Mouse (Mus musculus) gastrocnemius, adult 8-10 months (tissue): ENCODE measurements around the gene Apoc3. TPM values are rescaled to one million over a fixed set of nuclear protein-coding genes. Genes with fewer than 3 reads are reported as not detected.

Experiments
- DNase-seq, 2 experiments: peaks; one replicate each; pipeline ENCODE4 v3.0.0; 2022; ENCODE audit warnings: low spot score in 2 of 2
- total RNA-seq, 4 experiments: library from RNA; stranded (reverse); gene quantifications; 2 replicates each; pipeline ENCODE4 v1.2.4; 2022

Gene Apoc3
- total RNA-seq, result 1 to 10 TPM in 1 of 4 experiments, not detected in 3; 4.3 TPM

- no peak for DNase-seq
Measured at GRCm38 (mm10) chr9:46235596-46235648, at the start of gene Apoc3. TSS of gene Apoc3 (minus strand) at chr9:46235636.

- peak; percentile 84 to 87 for DNase-seq
Measured at GRCm38 (mm10) chr9:46282631-46283436, 47.4 kb upstream of the Apoc3 start, which contains the start of gene Bud13. TSS of gene Bud13 (plus strand) at chr9:46283008.

GRCm38 (mm10) chr9:46274494-46274893 lies 39.1 kb upstream of the Apoc3 start:
- no peak for DNase-seq

DNA sequence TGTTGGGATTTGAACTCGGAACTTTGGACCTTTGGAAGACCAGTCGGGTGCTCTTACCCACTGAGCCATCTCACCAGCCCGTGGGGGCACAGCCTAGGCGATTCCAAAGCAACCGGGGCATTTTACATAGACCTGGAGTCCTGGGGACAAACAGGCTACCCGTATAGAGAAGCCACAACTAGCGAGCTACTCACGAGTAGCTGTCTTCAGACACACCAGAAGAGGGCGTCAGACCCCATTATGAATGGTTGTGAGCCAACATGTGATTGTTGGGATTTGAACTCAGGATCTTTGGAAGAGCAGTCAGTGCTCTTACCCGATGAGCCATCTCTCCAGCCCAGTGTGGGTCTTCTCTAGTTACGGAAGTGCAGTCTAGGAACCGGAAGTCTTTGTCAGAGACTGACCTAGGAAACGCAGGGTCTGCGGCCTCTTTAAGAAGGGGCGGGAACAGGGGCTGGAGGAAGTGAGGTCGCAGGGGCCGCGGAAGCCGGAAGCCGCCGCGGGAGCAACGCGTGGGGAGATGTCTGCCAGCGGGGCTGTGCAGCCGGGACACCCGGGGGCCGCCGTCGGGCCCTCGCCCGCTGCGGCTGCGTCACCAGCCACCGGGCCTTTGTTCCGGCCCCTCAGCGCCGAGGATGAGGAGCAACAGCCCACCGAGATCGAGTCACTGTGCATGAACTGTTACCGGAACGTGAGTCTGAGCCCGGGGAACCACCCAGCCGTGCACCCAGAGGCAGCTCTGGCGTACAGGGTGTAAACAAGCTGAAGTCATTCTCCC lies 37.4 kb upstream of the Apoc3 start, which contains the start of gene Zpr1:
Gene Zpr1, plus strand, starts transcription at position 388 of the 778 bp plus-strand sequence.
- peak; percentile 75 to 83 for DNase-seq

DNA sequence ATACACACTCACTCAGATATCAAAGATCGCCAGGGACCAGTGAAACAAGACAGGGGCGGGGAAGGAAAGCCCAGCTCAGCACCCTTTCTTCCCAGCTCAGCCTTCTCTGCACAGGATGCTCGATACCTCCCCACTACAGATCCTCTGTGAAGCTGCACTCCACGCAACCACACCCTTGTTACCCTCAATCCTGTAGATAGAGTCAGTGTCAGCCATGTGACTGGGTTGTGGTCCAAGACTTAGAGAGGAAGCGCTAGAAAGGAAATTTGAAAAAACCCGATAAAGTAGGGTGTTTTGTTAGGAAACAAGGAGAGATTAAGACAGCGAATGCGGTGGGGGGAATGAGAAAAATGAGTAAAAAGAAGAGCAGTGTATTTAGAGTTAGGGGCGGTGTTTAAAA lies 36.6 kb upstream of the Apoc3 start:
- DNase-seq, result no peak

GRCm38 (mm10) chr9:46270782-46271181 lies 35.3 kb upstream of the Apoc3 start:
- DNase-seq, result no peak

GRCm38 (mm10) chr9:46269125-46269524 lies 33.7 kb upstream of the Apoc3 start:
- DNase-seq, result no peak

DNA sequence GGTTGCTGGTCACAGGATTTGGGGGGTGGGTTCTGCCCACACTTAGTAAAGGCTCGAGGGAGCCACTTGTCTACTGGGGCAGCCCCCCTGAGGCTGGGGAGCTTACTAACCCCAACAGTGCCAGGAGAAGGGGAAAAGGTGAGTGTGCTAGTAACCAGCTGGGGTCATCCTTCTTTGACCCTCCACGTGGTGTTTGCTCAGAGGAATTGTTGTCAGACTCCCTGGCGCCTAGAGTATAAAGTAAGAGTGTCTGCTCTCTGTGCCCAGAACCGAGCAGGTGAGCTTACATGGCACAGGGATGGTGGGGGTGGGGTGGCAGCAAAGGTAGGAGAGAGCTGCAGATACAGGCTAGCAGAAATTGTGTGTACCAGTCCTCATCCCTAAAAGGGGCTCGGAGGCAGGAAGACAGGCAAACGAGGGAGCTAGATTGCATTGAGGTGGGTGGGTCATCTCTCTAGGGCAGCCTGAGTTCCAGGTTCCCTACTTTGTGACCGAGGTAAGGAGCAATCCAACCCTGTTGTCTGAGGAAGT lies 33.0 kb upstream of the Apoc3 start, which contains the start of gene Apoa5:
Gene Apoa5, plus strand, starts transcription at position 291 of the 531 bp plus-strand sequence.
- DNase-seq, result no peak

GRCm38 (mm10) chr9:46261131-46261530 lies 25.7 kb upstream of the Apoc3 start:
- DNase-seq, result no peak

- DNase-seq, result no peak
Measured at GRCm38 (mm10) chr9:46259111-46259510, 23.7 kb upstream of the Apoc3 start.

DNA sequence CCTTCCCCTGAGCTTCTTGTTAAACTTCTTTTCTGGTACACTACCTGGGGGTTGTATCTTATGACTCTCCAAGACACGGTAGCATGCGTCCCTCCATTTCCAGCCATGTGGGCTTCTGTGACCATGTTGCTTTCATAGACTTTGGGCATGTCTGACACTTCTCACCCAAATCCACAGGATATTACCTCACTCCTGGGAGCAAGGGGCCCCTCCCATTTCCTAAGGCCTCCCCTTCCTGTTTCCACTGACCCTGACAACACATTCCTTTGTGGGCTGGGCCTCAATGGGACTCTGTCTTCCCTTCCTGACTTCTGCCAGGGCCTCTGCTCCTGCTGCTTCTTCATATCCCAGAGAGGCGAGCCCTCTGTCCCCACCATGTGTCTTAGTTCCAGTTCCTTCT lies 22.1 kb upstream of the Apoc3 start:
- no peak for DNase-seq

- no peak for DNase-seq
Measured at GRCm38 (mm10) chr9:46256658-46257385, 21.4 kb upstream of the Apoc3 start.

DNA sequence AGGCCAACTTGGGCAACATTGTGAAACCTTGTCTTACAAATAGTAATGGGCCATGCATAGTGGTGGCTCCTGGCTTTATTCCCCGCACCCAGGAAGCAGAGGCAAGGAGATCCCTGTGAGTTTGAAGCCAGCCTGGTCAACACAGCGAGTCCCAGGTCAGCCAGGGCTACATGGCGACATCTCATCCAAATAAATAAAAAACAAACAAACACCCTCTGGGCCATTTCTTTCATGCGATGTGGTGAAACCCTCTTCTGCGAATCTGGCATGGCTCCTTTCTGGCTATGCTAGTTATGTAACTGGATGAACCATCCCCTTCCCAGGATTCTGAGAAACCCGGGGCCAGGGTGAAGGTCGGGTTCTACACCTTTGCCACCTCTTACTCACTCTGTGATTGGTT lies 20.7 kb upstream of the Apoc3 start:
- no peak for DNase-seq

DNA sequence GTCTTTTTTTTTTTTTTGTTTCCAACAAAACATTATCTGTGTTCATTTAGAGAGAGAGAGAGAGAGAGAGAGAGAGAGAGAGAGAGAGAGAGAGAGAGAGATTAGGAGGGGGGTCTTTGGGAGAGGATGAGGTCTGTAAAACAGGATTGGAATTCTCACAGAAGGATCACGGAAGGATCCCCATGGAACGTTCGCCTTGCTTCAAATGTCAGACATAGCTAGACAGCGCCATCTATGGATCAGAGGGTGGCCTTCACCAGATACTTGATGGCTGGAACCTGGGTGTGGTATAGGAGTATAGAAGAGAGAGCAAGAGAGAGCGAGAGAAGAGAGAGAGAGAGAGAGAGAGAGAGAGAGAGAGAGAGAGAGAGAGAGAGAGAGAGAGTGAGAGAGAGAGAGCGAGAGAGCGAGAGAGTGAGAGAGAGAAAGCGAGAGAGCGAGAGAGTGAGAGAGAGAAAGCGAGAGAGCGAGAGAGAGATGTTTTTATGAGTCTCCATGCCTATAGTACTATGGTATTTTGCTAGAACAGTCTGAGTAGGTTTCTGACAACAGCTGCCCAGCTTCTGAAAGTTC lies 11.4 kb upstream of the Apoc3 start:
- no peak for DNase-seq

DNA sequence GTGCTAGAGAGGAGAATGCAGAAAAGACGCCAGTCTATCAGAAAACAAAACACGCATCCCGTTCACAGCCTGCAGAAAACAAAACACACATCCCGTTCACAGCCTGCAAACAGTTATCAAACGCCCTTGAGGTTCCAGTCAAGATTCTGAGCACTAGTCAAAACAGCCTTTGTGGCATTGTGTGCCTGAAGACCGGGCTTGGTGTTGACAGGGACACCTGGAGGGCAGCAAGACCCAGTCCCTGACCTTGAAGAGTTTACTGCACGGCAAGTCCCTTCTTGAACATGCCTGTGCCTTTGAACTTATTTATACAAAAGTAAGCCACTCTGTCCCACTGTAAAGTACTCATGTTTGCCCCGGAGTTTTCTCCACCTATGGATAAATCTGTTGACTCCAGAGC lies 8.1 kb upstream of the Apoc3 start:
- DNase-seq, result no peak

DNA sequence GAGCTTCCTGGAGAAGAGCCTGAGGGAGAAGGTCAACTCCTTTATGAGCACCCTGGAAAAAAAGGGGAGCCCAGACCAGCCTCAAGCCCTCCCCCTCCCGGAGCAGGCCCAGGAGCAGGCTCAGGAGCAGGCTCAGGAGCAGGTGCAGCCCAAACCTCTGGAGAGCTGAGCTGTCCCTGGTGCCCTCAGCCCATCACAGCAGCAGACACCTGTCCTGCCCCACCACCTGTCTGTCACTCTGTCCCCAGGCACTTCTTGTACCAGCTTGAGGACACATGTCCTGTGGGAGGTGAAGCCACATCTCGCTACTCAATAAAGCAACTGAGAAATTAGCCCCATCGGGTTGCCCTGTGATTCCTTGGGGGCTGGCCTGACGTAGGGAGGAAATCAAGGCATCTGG lies 7.7 kb upstream of the Apoc3 start:
- no peak for DNase-seq

DNA sequence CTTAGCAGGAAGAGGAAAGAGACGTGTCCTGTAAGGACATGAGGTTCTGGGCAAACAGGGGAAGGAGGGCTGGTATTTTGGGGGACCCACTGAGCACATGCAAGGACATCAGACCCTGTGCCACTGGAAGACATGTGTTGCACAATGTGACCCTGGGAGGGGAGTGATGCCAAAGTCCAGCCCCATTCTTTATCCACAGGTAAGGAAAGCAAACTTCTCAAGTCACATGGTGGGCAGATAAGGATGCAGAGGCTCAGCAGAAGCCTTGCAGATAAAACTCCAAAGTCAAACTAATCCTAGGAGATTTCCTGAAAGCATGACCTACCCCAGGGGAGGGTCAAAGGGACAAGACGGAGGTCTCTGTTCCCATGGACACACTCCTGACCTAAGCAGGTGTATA lies 6.4 kb upstream of the Apoc3 start:
- DNase-seq, result no peak

DNA sequence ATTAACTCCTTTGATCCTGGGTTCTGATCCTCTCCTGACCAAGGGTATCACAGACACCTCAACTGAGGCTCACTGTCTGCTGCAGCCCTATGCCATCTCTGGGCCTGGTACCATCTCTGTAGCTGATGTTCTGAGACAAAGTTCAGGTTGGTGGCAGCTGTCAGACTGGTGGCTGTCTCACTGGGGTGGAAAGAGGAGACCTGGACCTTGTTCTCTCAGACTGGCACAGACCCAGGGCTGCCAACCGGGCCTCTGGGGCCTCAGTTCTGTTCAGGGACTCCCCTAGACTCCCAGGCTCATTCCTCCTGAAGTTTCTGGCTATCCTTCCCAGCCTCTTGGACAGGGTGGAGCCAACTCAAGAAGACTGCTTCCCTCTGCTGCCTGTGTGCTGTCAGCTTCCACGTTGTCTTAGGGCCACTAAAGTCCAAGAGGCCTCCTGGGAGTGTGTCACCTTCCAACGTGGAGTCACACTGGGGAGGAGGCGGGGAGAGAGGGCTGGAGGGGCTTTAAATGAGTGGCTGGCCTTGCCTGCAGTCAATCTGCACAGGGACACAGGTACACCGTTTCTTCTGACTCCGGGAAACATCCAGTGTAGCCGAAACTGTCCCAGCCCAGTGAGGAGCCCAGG lies 5.2 kb upstream of the Apoc3 start, which contains the start of gene Apoa4:
Gene Apoa4, plus strand, starts transcription at position 171 of the 628 bp plus-strand sequence.
- DNase-seq, result no peak

DNA sequence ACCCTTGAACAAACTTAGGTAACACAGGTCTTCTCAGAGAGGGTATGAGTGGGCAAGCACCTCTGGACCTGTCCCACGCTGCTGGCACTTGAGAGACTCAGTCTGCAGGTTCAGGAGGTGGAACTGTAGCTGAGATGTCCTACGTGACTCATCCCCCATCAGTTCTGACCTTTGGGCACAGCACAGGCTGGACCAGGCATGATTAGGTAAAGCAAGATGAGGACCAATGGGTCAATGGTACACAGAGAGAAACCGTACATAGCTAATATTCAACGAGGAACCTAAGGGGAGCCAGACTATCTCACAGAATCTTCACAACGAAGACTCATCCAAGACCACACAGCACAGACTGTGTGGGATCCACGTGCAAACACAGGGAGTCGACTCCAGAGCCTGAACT lies 3.4 kb upstream of the Apoc3 start:
- DNase-seq, result no peak

DNA sequence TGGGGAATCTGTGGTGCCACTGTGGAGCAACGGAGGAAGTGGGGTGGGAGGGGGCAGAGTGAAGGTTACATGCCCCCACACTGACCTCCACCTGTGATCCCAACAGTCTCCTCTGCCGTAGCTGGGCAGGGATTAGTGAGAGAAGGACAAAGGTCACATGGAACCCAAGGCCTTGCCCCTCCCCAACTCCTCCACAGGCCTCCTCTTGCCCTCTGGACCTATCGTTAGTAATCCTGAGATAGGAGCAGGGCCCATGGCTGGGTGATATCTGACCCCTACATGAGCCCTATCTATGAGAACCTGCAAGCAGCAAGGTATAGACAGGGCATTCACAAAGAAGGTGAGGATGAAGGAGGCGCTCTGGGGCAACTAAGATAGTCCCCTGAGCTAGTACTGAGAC lies 213 bp upstream of the Apoc3 start:
- DNase-seq, result no peak

GRCm38 (mm10) chr9:46235196-46235595 lies 240 bp downstream of the Apoc3 start:
- DNase-seq, result no peak
